In the genomic region with DNA sequence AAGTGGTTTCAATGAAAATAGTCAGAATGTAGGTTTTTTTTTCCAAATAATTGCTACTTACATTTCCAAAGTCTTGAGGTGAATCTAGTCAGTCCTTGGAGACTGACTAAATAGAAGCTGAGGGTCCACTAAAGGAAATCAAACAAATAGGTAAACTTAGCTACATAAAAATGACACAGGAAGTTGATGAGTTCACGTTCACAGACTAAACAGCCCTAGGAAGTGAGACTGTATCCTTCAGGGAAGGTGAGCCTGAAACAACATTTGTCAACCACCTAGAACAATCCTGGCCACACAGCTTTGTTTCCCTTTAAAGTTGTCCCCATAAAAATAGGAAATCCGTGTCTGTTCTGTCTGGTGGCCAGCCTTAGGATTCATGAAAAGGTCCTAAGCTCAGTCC, we compare ENCODE assay signal across 15 mouse cellular contexts.
"Had no signal": no experiment of that assay in that cellular context is flagged by ENCODE, and none has a peak within 500 bp of the region (broad histone marks: within the 10 kb centered on the region; RNA-seq: fewer than 3 reads in every experiment).

No protein-coding gene starts in this region.

- H3K9me3 ChIP-seq: lung, embryonic 15.5 days; megakaryocyte, embryonic 14.5 days; midbrain, embryonic 13.5 days; midbrain, embryonic 15.5 days; neural tube, embryonic 12.5 days; stomach, embryonic 15.5 days had no signal

- H3K4me1 ChIP-seq: lung, embryonic 15.5 days; midbrain, embryonic 13.5 days; midbrain, embryonic 15.5 days; neural tube, embryonic 12.5 days; stomach, embryonic 15.5 days had no signal

- DNase-seq: lung, adult 2 months; lung, postnatal 14 days; lung, postnatal 36 days; right cerebral cortex, postnatal 14 days; thymus, postnatal 14 days; thymus, postnatal 36 days had no signal

- ATAC-seq: lung, postnatal 0 days; midbrain, embryonic 13.5 days; midbrain, embryonic 15.5 days had no signal

- H3K4me3 ChIP-seq: lung, embryonic 15.5 days; megakaryocyte, embryonic 14.5 days; midbrain, embryonic 13.5 days; midbrain, embryonic 15.5 days; neural tube, embryonic 12.5 days; stomach, embryonic 15.5 days had no signal

- H3K36me3 ChIP-seq: lung, embryonic 15.5 days; midbrain, embryonic 13.5 days; midbrain, embryonic 15.5 days; neural tube, embryonic 12.5 days; stomach, embryonic 15.5 days had no signal

- H3K27ac ChIP-seq: lung, embryonic 15.5 days; macrophage; midbrain, embryonic 13.5 days; midbrain, embryonic 15.5 days; neural tube, embryonic 12.5 days; stomach, embryonic 15.5 days; stomach, postnatal 0 days had no signal

- H3K27me3 ChIP-seq: neural tube, embryonic 12.5 days; stomach, embryonic 15.5 days had no signal
